Mouse (Mus musculus): Measurements from ENCODE around the gene Vdac2.
A peak's percentile ranks its signal among the peaks of the same experiment; 100 is the strongest.

Gene Vdac2

DNA sequence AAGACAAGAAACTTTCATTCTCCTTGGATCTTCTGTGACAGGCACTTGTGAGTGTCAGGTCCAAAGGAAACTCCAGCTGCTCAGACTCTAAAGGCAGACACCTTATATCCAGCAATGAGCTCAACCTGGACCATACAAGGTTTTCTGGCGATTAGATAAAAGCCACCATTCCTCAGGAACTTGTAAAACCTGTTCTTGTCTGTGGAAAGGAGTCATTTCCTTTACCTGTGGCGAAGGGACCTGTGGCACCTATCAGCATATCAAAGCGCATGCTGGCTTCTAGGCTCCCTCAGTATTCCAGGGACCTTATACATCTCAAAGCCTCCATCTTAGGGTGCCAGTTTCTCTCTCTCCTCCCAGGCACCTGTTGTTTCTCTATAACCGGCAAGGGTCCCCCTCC, 7.6 kb upstream of the Vdac2 start:
- no peak for ATAC-seq (ENCODE audit: low TSS enrichment)

DNA sequence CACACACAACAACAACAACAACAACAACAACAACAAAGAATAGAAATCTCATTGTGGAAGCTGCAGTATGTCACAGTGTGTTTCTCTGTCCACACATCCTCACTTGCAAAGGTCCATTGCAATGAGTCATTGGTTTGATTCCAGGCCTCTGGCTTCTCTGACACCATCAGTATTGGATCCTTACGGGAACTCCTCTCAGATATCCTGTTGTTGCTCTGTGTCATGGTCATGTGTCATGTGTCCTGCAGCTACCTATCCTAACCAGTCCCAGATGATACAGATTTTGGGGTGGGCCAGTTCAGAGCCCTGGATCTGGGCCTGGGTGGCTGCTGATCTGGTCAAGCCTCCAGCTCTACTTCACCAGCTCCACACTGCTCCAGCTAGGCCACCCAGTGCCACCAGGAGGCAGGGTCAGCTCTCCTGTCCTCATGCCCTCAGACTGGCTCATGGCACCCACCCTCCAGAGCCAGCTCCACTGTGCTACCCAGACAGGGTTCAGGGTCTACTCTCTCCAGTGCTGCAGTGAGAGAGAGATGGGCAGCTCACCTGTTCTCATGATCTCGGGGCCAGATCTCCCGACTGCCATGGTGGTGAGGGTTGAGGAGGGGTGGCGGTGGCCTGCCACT, 4.0 kb upstream of the Vdac2 start:
- ATAC-seq (ENCODE audit: low TSS enrichment) = no peak

GRCm38 (mm10) chr14:21822307-21822706, 2.7 kb upstream of the Vdac2 start:
- no peak for ATAC-seq (ENCODE audit: low TSS enrichment)

DNA sequence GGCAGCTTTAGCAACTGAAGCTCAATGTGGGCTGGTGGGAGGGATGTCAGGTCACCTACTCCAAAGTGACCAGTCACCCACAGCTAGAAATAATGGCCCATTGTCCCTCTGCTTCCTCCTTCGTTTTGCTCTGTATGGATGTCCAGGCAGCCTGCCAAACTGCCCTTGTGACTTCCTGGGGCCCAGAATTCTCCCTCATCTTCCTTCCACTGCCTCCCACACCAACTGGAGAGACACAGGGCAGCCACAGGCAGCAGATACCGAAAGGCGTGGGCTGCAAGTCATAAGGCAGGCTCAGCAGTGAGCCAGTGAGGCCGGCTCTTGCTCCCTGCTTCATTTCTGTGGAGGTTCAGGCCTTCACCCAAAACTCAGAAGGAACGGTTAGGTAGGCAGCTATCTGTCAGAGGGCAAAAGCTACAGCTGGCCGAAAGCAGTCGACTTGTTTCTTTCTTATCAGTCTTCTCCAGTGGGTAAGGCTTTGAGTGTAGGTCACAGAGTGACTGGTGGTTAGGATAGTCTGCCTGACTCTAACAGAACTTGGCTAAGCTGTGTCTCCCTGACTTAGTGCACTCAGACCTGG, 2.2 kb upstream of the Vdac2 start:
- peak; percentile 68 for ATAC-seq (ENCODE audit: low TSS enrichment)

GRCm38 (mm10) chr14:21823897-21824296, 1.1 kb upstream of the Vdac2 start:
- no peak for ATAC-seq (ENCODE audit: low TSS enrichment)

DNA sequence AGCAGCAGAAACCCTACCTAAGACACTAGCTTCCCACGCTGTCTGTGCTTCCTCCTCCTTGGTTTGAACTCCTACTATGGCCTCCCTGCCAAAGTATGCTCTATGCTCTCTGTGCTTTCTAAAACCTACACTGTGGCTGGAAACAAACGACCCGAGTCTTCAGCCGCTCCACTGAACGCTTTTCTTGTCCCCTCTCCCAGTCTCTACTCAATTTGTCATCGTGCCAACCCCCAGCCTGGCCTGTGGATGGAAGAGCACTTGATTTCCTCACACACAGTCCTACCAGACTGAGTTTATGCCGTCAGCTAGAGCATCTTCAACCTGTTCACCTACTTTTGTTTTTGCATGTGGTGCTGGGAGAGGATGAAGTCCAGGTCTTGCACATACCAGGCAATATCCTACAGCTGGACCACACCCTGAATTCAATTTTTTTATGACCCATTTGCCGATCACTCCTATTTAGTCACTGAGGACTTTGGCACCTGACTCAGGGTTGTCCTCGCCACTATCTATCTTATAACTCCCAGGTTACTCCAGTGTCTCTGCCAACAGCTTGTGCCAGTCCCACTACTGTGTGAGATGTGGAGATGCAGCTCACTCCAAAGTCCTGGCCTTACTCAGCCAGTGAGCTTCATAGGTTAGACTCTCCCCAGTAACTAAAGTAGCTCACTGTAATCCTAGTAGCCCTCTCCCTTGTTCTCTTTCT, 901 bp downstream of the Vdac2 start:
- no peak for ATAC-seq (ENCODE audit: low TSS enrichment)

DNA sequence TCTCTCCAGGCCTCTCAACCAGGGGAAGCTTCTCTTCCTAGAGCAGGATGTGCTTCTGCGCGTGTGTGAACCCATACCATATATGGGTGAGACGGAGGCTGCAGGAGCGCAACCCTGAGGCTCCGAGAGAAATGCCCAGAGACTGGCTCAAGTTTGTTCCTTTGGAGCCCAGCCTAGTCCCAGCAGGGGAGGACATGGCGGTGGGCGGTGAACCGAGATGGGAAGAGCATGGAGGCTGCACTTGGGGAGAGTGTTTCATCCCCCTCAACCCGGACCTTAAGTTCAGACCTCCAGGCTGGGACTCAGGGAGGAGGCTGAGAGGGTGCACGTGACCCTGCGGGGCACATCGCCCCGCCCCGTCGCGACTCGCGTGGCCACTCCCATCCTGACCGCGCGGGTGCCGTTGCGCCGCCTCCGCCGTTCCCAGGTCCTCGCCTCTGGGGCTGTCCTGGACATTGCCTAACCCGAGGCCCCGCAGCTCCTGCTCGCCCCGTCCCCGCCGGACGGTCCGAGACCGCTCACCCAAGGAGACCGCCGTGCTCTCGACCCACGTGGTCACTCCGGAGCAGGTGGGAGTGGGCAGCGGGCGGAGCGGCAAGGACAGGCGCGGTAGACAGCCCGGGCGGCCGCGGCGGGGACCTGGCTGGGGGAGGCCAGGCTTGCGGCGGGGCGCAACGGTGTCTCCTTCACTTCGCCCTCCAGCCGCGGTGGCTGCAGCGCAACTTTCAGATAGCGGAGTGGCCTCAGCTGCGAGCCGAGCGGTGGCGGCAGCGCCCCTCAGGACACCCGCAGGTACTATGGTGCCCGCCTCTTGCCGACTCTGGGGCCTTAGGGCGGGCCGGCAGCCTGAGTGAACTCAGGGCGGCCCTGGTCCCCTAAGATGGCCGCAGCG, 6.1 kb downstream of the Vdac2 start:
- ATAC-seq (ENCODE audit: low TSS enrichment) = peak; percentile 93

DNA sequence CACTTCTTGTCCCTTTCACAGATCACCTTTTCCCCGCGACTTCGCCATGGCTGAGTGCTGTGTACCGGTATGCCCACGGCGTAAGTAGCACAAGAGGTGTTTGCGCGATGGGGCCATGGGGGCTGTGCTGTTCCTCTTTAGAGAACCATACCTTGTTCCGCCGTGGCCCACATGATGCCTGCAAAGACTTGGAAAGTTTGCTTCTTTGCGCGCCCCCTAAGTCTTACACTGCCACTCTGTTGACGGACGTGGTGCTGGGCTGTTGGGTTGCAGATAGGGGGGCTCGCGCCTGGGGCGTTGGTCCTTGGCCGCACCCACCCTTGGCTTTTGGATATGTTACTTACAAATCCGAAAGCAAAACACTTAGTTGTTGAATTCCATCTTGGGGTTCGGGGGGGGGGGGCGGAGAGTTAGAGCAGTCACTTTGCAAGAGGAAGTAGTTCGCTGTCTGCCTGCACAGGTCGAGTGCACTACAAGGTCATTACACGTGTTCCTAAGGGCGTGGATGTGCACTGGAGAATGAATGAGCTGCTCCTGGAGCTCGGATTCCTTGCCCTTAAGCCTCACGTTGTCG, 6.9 kb downstream of the Vdac2 start:
- ATAC-seq (ENCODE audit: low TSS enrichment) = peak; percentile 7; the same call in 1 of the 2 replicates

DNA sequence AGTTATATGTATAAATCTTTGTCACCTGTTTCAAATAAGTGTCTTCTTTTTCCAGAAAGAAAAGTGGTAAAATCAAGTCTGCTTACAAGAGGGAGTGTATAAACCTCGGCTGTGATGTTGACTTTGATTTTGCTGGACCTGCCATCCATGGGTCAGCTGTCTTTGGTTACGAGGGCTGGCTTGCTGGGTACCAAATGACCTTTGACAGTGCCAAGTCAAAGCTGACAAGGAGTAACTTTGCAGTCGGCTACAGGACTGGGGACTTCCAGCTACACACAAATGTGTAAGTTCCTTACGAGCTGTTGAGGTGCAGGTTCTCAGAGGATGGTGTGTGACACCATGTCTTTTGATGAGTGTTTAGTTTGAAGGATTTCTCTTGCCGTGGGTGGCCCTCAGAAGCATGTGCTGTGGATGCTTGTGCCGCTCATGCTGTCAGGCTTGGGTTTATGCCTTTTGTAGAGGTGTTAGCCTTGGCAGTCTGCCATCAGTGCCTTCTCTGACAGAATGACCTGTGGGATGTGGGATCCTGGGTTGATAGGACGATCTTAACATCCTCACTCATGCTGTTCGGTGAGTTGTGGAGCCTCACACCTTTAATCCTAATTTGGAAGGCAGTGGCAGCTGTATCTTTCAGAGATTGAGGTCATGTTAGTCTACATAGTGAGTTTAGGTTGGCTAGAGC, 13.4 kb downstream of the Vdac2 start:
- no peak for ATAC-seq (ENCODE audit: low TSS enrichment)

DNA sequence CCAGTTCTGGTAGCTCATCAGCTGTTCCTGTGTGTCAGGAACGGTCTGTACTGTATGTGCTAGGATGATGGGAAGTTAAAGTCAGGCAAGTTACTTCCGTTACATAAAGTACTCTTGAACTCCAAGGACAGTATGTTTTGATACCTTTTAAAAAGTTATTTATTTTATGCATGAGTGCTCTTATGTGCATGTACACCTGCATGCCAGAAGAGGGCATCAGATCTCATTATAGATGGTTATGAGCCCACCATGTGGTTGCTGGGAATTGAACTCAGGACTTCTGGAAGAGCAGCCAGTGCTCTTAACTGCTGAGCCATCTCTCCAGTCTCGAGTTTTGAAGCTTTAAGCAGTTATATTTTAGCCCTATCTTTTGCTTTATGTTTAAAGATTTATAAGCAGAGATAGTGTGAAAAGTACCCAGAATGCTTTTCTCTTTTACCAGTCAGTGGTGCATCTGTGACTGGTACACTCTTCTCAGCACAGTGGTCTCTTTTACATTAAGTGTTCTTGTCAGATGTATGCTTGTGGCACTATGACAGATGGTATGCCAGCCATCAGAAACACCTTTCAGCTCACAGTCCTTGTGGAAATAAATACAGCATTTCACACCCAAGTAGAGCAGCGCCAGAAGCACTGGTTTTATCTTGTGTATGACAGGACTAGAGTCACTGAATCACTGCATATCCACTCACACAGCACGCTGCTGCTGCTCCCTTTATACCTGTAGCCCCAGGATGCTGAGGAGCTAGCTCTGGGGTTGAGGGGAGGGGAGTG, 17.0 kb downstream of the Vdac2 start:
- peak; percentile 51; the same call in 1 of the 2 replicates for ATAC-seq (ENCODE audit: low TSS enrichment)

- ATAC-seq (ENCODE audit: low TSS enrichment) = no peak
These were observed 18.2 kb downstream of the Vdac2 start for GRCm38 (mm10) chr14:21843263-21843662.

GRCm38 (mm10) chr14:21846827-21847380, 21.9 kb downstream of the Vdac2 start:
- ATAC-seq (ENCODE audit: low TSS enrichment) = no peak

GRCm38 (mm10) chr14:21847381-21848165, 22.5 kb downstream of the Vdac2 start:
- peak; percentile 38; the same call in 1 of the 2 replicates for ATAC-seq (ENCODE audit: low TSS enrichment)

DNA sequence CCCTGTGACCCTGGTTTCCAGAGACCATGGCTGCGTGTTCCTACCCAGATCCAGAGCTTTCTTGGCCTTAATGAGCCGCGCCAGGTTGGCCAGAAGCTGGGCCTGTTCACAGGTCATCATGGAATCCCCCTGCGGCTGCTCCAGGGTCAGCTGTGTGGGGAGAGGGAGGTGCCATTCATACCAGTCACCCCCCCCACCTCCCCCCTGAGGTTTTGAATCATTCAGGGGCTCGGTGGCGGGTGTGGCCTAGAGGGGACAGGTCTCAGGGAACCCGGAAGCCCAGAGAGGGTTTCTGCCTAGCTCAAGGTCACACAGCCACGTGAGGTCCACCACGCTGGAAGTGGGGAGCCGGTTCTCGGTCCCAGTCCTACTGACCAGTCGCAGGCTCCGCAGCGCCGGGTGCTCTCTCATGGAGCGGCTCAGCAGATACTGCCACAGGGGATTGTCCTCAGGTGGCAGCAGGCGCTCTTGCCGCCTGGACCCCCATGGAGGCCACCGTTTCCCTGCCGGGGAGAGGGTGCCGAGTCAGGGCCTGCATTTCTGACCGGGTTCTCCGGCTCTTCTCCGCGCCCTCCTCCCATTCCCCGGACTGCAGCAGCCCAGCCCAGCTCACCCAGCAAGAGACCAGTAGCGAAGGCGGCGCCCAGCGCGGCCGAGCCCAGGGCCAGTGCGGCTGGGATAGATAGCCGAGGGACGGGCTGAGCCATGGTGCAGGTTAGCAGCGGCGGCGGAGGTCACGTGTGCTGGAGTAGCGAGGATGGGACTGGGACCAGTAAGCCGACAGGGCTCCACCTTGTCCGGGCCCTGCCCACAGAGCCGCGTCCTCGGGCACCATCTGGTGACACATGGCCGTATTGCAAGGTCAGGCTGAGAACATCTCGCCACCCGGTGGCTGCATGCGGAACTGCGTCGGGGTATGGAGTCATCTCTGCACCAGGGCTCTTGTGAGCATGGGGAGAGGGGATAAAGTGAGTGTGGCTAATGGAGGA, 23.4 kb downstream of the Vdac2 start, which contains the start of gene Comtd1:
TSS of gene Comtd1 (minus strand) at position 812 of the 989 bp plus-strand sequence.
- ATAC-seq (ENCODE audit: low TSS enrichment) = peak; percentile 73

DNA sequence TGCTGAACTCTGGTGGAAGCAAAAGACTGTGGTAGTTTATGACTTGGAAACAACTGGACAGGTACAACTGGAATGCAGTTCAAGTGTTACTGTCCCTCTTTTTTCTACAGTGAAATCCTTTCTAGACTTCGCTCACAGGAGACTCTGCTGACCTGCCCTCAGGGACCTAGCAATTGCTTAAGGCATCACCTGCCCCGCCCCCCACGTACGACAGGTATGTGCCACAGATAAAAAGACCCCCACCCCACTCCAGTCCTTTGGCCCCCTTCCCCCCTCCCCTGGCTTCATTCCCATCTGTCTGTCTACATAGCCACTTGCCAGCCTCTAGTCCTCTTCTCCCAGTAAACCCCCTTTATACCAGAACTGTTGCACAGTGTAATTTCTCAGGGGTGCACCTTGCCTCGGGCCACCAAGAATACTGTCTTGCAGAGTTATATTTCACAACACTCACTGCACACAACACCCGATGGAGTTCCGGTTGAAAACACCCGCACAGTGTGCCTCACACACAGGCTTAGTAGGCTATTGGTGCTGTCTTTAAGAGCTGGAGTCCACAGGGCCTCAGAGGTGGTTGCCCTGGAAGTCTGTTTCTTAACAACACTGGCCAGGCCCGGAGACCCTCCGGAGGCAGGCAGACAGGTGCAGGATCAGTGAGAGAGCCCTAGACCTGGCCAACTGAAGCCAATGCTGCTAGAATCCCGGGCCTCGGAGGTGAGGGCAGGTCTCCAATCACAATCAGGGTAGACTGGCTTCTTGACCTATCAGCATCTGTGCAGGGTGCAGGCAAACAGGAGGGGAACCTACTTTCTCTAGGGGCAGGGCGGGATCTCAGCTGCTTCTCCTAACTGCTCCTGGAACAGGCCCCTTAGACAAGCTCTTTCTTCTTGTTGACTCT, 24.7 kb downstream of the Vdac2 start:
- no peak for ATAC-seq (ENCODE audit: low TSS enrichment)

- no peak for ATAC-seq (ENCODE audit: low TSS enrichment)
These were observed 25.5 kb downstream of the Vdac2 start for GRCm38 (mm10) chr14:21850419-21851127.

Data from frontal cortex, adult (tissue).